Mouse (Mus musculus) lung, adult 18-20 months (tissue): Measurements from ENCODE around the gene Mtf1.

ENCODE experiments used
- DNase-seq, 2 experiments: peaks; one replicate each; pipeline ENCODE4 v3.0.0; 2022; ENCODE audit warnings: mixed read lengths in 2 of 2

Mtf1 gene

GRCm38 (mm10) chr4:124858370-124858769 is 56.5 kb downstream of the Mtf1 start:
- no peak for DNase-seq

GRCm38 (mm10) chr4:124860446-124860845 is 58.5 kb downstream of the Mtf1 start:
- DNase-seq: peak; percentile 35 to 37

GRCm38 (mm10) chr4:124861283-124862188 is 59.6 kb downstream of the Mtf1 start, which contains the start of gene Maneal:
Maneal (minus strand) TSS chr4:124862171.
- no peak for DNase-seq

- no peak for DNase-seq
Observed at GRCm38 (mm10) chr4:124872719-124873118, 70.8 kb downstream of the Mtf1 start.

GRCm38 (mm10) chr4:124880599-124880998 is 78.7 kb downstream of the Mtf1 start, which contains the start of gene Epha10:
Epha10 (plus strand) TSS chr4:124880899.
- DNase-seq: no peak

- DNase-seq: no peak
Observed at GRCm38 (mm10) chr4:124881341-124881908, 79.5 kb downstream of the Mtf1 start.

GRCm38 (mm10) chr4:124882151-124882729 is 80.3 kb downstream of the Mtf1 start:
- DNase-seq: no peak

GRCm38 (mm10) chr4:124888702-124889101 is 86.8 kb downstream of the Mtf1 start:
- DNase-seq: no peak

- no peak for DNase-seq
Observed at GRCm38 (mm10) chr4:124889935-124890334, 88.0 kb downstream of the Mtf1 start.

GRCm38 (mm10) chr4:124890831-124891230 is 88.9 kb downstream of the Mtf1 start:
- no peak for DNase-seq

GRCm38 (mm10) chr4:124893769-124894168 is 91.9 kb downstream of the Mtf1 start:
- no peak for DNase-seq

- DNase-seq: no peak
Observed at GRCm38 (mm10) chr4:124894508-124895428, 92.9 kb downstream of the Mtf1 start.

GRCm38 (mm10) chr4:124898428-124898827 is 96.5 kb downstream of the Mtf1 start:
- DNase-seq: no peak
